Comparison of ENCODE assay signal across 8 mouse cellular contexts in the genomic region with DNA sequence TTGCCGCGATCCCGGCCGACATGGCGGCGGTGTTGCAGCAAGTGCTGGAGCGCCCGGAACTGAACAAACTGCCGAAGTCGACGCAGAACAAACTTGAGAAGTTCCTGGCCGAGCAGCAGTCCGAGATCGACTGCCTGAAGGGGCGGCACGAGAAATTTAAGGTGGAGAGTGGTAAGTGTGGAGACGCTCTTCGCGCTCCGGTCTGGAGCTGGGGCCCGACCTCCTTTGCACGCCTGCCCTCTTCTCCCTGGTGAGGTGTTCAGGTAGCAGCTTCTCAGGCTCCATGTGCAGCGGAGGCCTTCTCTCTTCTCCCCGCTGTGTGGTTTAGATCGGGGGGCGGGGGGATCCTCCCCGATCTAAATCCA. TPM values are rescaled to one million over a fixed set of nuclear protein-coding genes. Genes with fewer than 3 reads are reported as not detected.
DNase-seq lines count a peak whose midpoint lies in the region; ATAC-seq and TF ChIP-seq lines count a peak whose summit lies in the region.

No protein-coding gene starts in this region.

- in situ Hi-C loops in Patski (cut with MboI; ENCODE audit: low pct_unique_long_range_greater_than_20kb): loop anchor here (25.0 kb wide), 1 partner anchor 281 kb away; the partner anchor contains the start of gene Ptgs2

- H3K4me2 ChIP-seq in heart, embryonic 16.5 days (ENCODE audit: low read depth, low read length): peak overlapping the region; percentile 78
- peak overlapping the region; percentile 68 for H3K4me2 ChIP-seq in hindbrain, embryonic 13.5 days
- peak overlapping the region; percentile 71 for H3K4me2 ChIP-seq in midbrain, embryonic 13.5 days (replicated peaks)

- peak overlapping the region; percentile 92 for H3K9ac ChIP-seq in heart, embryonic 16.5 days (ENCODE audit: low read length)
- H3K9ac ChIP-seq in hindbrain, embryonic 13.5 days: peak overlapping the region; percentile 82
- peak overlapping the region; percentile 76 for H3K9ac ChIP-seq in midbrain, embryonic 13.5 days (replicated peaks)

- peak; percentile 30 for ATAC-seq in heart, embryonic 16.5 days (replicated peaks; ENCODE audit: extremely low read depth, insufficient read depth, low FRiP score)
- ATAC-seq in Patski: peak; percentile 40
- peak; percentile 64 for ATAC-seq in hindbrain, embryonic 13.5 days (ENCODE audit: low FRiP score)
- ATAC-seq in midbrain, embryonic 13.5 days: no peak

- peak overlapping the region; percentile 94 for H3K4me3 ChIP-seq in heart, embryonic 16.5 days (ENCODE audit: low read length)
- peak overlapping the region; percentile 83 for H3K4me3 ChIP-seq in hindbrain, embryonic 13.5 days
- H3K4me3 ChIP-seq in midbrain, embryonic 13.5 days (replicated peaks): peak overlapping the region; percentile 81

- CTCF ChIA-PET in Patski (lab: Charles Lee): interaction anchor here (2.3 kb wide), 1 partner anchor 9 kb away, joined by 18 read pairs; no protein-coding TSS in a partner anchor

- H3K36me3 ChIP-seq in heart, embryonic 16.5 days (ENCODE audit: control insufficient read depth, insufficient read depth): peaks cover 26% of the 10 kb centered on the region
- peaks cover 39% of the 10 kb centered on the region for H3K36me3 ChIP-seq in hindbrain, embryonic 13.5 days
- peaks cover 33% of the 10 kb centered on the region for H3K36me3 ChIP-seq in midbrain, embryonic 13.5 days

- no peak for DNase-seq in heart, postnatal 36 days
- no peak for DNase-seq in Patski (ENCODE audit: low read depth, low spot score)
- no peak for DNase-seq in left cerebral cortex, adult 8-10 months (ENCODE audit: low spot score in 2 of 2)
- DNase-seq in urinary bladder, postnatal 36 days (ENCODE audit: low spot score in 2 of 2): no peak
- DNase-seq in kidney, adult 8-10 months: no peak

- POLR2A ChIA-PET in Patski (lab: Charles Lee): no interaction called here

- no peaks in the 10 kb centered on the region for H3K9me3 ChIP-seq in heart, embryonic 16.5 days (replicated peaks; ENCODE audit: control insufficient read depth, low read length)
- H3K9me3 ChIP-seq in hindbrain, embryonic 13.5 days: no peaks in the 10 kb centered on the region
- H3K9me3 ChIP-seq in midbrain, embryonic 13.5 days: no peaks in the 10 kb centered on the region

- H3K27me3 ChIP-seq in heart, embryonic 16.5 days (ENCODE audit: control insufficient read depth, insufficient read depth, low read length): no peaks in the 10 kb centered on the region
- H3K27me3 ChIP-seq in Patski: no peaks in the 10 kb centered on the region
- no peaks in the 10 kb centered on the region for H3K27me3 ChIP-seq in hindbrain, embryonic 13.5 days
- H3K27me3 ChIP-seq in midbrain, embryonic 13.5 days: no peaks in the 10 kb centered on the region

- peak overlapping the region; percentile 96 for H3K27ac ChIP-seq in heart, embryonic 16.5 days (ENCODE audit: low read length)
- H3K27ac ChIP-seq in hindbrain, embryonic 13.5 days: peak overlapping the region; percentile 87
- H3K27ac ChIP-seq in midbrain, embryonic 13.5 days: peak overlapping the region; percentile 91

- WGBS in heart, embryonic 16.5 days: under 1% methylated on average over 27 of the region's 27 CpGs
- WGBS in hindbrain, embryonic 13.5 days: 0% methylated on average over 27 of the region's 27 CpGs
- 0% methylated on average over 27 of the region's 27 CpGs for WGBS in midbrain, embryonic 13.5 days

- TF ChIP-seq CTCF in Patski (IDR thresholded peaks at IDR 0.05): no peak

- H3K4me1 ChIP-seq in heart, embryonic 16.5 days (ENCODE audit: control insufficient read depth, insufficient read depth, low read length): peaks cover 10% of the 10 kb centered on the region
- peaks cover 13% of the 10 kb centered on the region for H3K4me1 ChIP-seq in hindbrain, embryonic 13.5 days (replicated peaks)
- H3K4me1 ChIP-seq in midbrain, embryonic 13.5 days (replicated peaks): peaks cover 15% of the 10 kb centered on the region

- intact Hi-C loops in heart, postnatal 36 days (cut with DNase I): loop anchor here (5.0 kb wide), 1 partner anchor 1034 kb away; the partner anchor contains the start of genes Swt1 and Trmt1l

RNA-seq across cellular contexts. Expression of gene Odr4, which starts 0.6 kb away (rescaled TPM):
- polyA plus RNA-seq in heart, embryonic 16.5 days (2015; fragmentation: Nextera tagmentation; extraction: Ambion mirVana): 30.0 and 34.7 TPM in 2 replicates
- 10 to 100 TPM; 20.7 to 24.5 TPM for total RNA-seq in heart, postnatal 36 days (2021)
- 54.7 TPM for polyA plus RNA-seq in Patski (2021)
- 41.0 and 44.1 TPM in 2 replicates for polyA plus RNA-seq in hindbrain, embryonic 13.5 days (2015; fragmentation: Nextera tagmentation; extraction: Ambion mirVana)
- 39.8 and 46.9 TPM in 2 replicates for polyA plus RNA-seq in midbrain, embryonic 13.5 days (2015; fragmentation: Nextera tagmentation; extraction: Ambion mirVana)
- total RNA-seq in left cerebral cortex, adult 8-10 months (2022): 10 to 100 TPM; 45.8 to 56.7 (median 51.6) TPM

RNA-seq across cellular contexts. Expression of gene Tpr, which starts 0.8 kb away (rescaled TPM):
- polyA plus RNA-seq in heart, embryonic 16.5 days (2015; fragmentation: Nextera tagmentation; extraction: Ambion mirVana): 115 and 118 TPM in 2 replicates
- total RNA-seq in heart, postnatal 36 days (2021): 100 to 1,000 TPM; 131 to 142 TPM
- 189 TPM for polyA plus RNA-seq in Patski (2021)
- polyA plus RNA-seq in hindbrain, embryonic 13.5 days (2015; fragmentation: Nextera tagmentation; extraction: Ambion mirVana): 151 and 156 TPM in 2 replicates
- 153 and 154 TPM in 2 replicates for polyA plus RNA-seq in midbrain, embryonic 13.5 days (2015; fragmentation: Nextera tagmentation; extraction: Ambion mirVana)
- 100 to 1,000 TPM; 101 to 110 (median 105) TPM for total RNA-seq in left cerebral cortex, adult 8-10 months (2022)
